Mouse (Mus musculus): Measurements from ENCODE around the gene Brdt. TPM values are rescaled to one million over a fixed set of nuclear protein-coding genes. Genes with fewer than 3 reads are reported as not detected.

Gene Brdt
- polyA plus RNA-seq (2017; shearing (Covaris generic)) = 0.51 TPM

DNA sequence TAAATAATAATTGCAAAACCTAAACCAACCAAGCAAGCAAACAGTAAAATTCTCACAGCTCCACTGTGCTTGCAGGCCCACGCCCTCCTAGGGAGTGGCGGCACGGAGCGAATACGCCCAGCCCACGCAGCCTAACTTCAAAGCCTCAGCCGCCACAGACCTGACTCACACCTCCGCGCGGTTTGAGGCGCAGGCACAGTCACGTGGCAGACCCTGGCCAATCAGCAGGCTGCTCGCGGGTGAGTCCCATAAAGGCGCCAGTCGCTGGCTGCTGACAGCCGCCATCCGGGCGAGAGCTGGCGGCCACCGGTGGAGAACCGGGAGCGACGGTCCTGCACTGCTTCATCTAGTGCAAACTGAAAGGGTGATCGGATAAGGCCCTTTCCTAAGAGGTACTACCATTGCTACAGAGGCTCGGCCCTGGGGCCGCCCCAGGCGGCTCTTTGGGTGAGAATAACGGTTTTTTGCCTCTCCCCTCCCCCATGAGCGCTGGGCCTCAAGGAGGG lies at the start of gene Brdt:
TSS of gene Brdt (plus strand) at position 244 of the 506 bp plus-strand sequence.

DNA sequence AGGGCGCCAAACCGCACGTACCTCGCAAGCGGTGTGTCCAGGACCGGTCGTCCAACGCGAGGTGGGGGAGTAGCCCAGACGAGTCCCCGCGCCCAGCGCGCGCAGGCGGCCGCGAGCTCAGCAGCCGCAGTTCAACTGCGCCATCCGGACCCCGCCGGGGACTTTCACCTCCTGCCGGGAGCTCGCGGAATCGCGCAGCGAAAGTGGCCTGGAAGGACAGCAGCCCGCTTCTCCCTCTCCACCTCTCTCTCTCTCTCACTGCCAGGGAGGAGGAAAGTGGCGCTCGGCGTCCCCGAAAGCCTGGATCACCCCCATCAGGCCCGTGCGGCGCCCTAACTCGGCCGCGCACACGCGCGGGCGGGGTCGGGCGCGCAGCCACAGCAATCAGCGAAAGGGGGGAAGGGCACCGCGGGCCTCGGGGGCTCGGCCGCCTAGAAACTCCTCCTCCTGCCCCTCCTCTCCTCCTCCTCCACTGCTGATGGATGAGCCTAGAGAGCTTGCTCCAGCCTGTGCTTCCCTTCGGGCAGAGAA lies 41.7 kb upstream of the Brdt start, which contains the start of gene Tgfbr3:
TSS of gene Tgfbr3 (minus strand) at position 396 of the 531 bp plus-strand sequence.

DNA sequence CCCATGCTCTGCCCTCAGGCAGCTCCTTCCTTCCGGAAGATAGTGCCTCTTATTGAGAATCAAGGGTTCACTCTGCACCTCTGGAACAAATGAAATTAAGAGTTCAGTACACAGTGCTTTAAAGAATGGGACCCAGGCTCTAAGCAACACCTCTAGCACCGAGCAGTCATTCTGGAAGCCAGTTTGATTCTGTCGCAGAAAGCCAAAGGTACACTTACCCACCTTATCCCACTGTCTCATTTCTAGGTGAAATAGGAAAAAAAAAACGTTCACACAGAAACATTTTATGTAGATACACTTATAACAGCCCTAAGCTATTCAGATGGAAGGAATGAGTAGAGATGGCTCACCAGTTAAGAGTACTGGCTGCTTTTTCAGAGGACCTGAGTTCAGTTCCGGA lies 71.5 kb downstream of the Brdt start, which contains the start of gene Ephx4:
TSS of gene Ephx4 (plus strand) at position 301 of the 400 bp plus-strand sequence.

GRCm38 (mm10) chr5:107431249-107431648 lies 100.3 kb downstream of the Brdt start, which contains the start of gene Lpcat2b:
Gene Lpcat2b, plus strand, starts transcription at chr5:107431549.

Other genes with a start within 250 kb of the Brdt start
- gene Tgfbr3, start 41.5 kb upstream of the Brdt start, polyA plus RNA-seq (2017; shearing (Covaris generic)) = 18.8 TPM
- 0.49 TPM for gene Ephx4, start 71.6 kb downstream of the Brdt start, polyA plus RNA-seq (2017; shearing (Covaris generic))
- not detected for gene Lpcat2b, start 100.4 kb downstream of the Brdt start, polyA plus RNA-seq (2017; shearing (Covaris generic))
- 7.4 TPM for gene Btbd8, start 106.8 kb downstream of the Brdt start, polyA plus RNA-seq (2017; shearing (Covaris generic))
- 0.32 TPM for gene Gm42669, start 176.5 kb downstream of the Brdt start, polyA plus RNA-seq (2017; shearing (Covaris generic))
- gene 1700028K03Rik, start 203.6 kb downstream of the Brdt start, polyA plus RNA-seq (2017; shearing (Covaris generic)) = 0.09 TPM